Mouse (Mus musculus): ENCODE measurements at regions not wholly inside any gene's neighbourhood (a gene's known extent, or its start where the extent isn't known, plus 50 kb on each side); places are given as distances from the start of the nearest gene placed in this dataset.

- Histone ChIP-seq H3K27me3 (ENCODE audit: insufficient read depth, low read length) (no peaks in the 10 kb centered on the region; the same call in 1 of the 2 replicates), H3K4me3 (replicated peaks; ENCODE audit: low read length) (no peak overlapping the region), H3K36me3 (ENCODE audit: insufficient read depth, low read length) (0 out of 2 replicates have a peak, but pooled peaks cover 2% of the 10 kb centered on the region), H3K9me3 (ENCODE audit: low read length) (peaks cover 45% of the 10 kb centered on the region), H3K4me1 (replicated peaks; ENCODE audit: low read depth, low read length) (peaks cover 8% of the 10 kb centered on the region)
- TF ChIP-seq CTCF (conservative IDR thresholded peaks at IDR 0.05; ENCODE audit: low read length), result no peak
- TF ChIP-seq NANOG (IDR thresholded peaks at IDR 0.05; ENCODE audit: borderline replicate concordance, low read length), result no peak
- TF ChIP-seq POU5F1 (IDR thresholded peaks at IDR 0.05; ENCODE audit: borderline replicate concordance, low read length), result no peak
These were observed 82.7 kb upstream of the Ddhd1 start for GRCm38 (mm10) chr14:45740662-45741061.

DNA sequence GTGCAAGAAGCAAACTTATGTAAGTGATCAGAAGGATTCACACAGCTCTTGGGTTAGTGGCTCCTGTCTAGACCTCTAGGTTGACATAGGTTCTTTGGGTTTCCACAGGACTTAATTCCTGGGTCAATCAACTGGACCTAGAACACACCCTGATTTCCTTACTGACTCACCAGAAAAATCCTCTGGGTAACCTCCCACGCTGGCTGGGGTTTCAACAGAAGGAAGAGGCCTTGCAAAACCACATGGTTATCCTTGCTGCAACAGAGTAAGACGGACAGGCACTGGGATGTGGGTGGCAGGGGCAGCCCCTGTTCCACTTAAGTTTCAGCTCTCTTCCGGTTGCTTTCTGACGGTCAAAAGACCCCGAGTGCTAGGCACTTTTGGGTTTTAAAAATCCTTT, 88.2 kb upstream of the Ddhd1 start:
- no peak for TF ChIP-seq NANOG (IDR thresholded peaks at IDR 0.05; ENCODE audit: borderline replicate concordance, low read length)
- Histone ChIP-seq H3K9me3 (ENCODE audit: low read length) (peaks cover 12% of the 10 kb centered on the region), H3K4me3 (replicated peaks; ENCODE audit: low read length) (no peak overlapping the region), H3K27me3 (ENCODE audit: insufficient read depth, low read length) (peaks cover 11% of the 10 kb centered on the region), H3K4me1 (replicated peaks; ENCODE audit: low read depth, low read length) (no peaks in the 10 kb centered on the region), H3K36me3 (ENCODE audit: insufficient read depth, low read length) (no peaks in the 10 kb centered on the region)

DNA sequence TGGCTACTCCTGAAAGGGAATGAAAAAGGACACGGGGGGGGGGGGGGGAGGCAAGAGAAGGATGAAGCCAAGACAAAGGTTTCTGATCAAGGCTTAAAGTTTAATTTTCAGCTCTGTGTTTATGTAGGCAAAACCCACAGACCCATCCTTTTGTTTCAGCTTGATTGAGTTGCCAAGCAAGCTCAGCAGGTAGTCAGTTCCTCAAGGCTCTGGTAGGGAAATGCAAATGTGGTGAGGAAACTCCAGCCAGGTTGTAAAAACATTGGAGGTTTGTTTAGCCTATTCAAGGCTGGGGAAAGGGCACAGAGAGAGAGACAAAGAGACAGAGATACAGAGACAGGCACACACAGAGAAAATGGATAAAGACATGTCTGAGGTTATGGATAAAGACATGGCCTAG, 99.4 kb upstream of the Ddhd1 start:
- Histone ChIP-seq H3K27me3 (ENCODE audit: insufficient read depth, low read length) (peaks cover 38% of the 10 kb centered on the region), H3K4me3 (replicated peaks; ENCODE audit: low read length) (no peak overlapping the region), H3K36me3 (ENCODE audit: insufficient read depth, low read length) (no peaks in the 10 kb centered on the region), H3K9me3 (ENCODE audit: low read length) (peaks cover 11% of the 10 kb centered on the region), H3K4me1 (replicated peaks; ENCODE audit: low read depth, low read length) (peaks cover 21% of the 10 kb centered on the region)
- peak; percentile 40; the same call in 1 of the 2 replicates for TF ChIP-seq NANOG (IDR thresholded peaks at IDR 0.05; ENCODE audit: borderline replicate concordance, low read length)
- no peak for TF ChIP-seq POU5F1 (IDR thresholded peaks at IDR 0.05; ENCODE audit: borderline replicate concordance, low read length)
- no peak for TF ChIP-seq CTCF (conservative IDR thresholded peaks at IDR 0.05; ENCODE audit: low read length)

- Histone ChIP-seq H3K9me3 (ENCODE audit: low read length) (peaks cover 16% of the 10 kb centered on the region), H3K36me3 (ENCODE audit: insufficient read depth, low read length) (no peaks in the 10 kb centered on the region), H3K4me1 (replicated peaks; ENCODE audit: low read depth, low read length) (peaks cover 27% of the 10 kb centered on the region), H3K27me3 (ENCODE audit: insufficient read depth, low read length) (peaks cover 27% of the 10 kb centered on the region), H3K4me3 (replicated peaks; ENCODE audit: low read length) (no peak overlapping the region)
- TF ChIP-seq CTCF (conservative IDR thresholded peaks at IDR 0.05; ENCODE audit: low read length) (no peak), NANOG (IDR thresholded peaks at IDR 0.05; ENCODE audit: borderline replicate concordance, low read length) (no peak), POU5F1 (IDR thresholded peaks at IDR 0.05; ENCODE audit: borderline replicate concordance, low read length) (no peak)
These were observed 103.1 kb upstream of the Ddhd1 start for GRCm38 (mm10) chr14:45760890-45761680.

- Histone ChIP-seq H3K4me3 (replicated peaks; ENCODE audit: low read length) (no peak overlapping the region), H3K36me3 (ENCODE audit: insufficient read depth, low read length) (no peaks in the 10 kb centered on the region), H3K4me1 (replicated peaks; ENCODE audit: low read depth, low read length) (peaks cover 9% of the 10 kb centered on the region; the same call in 1 of the 2 replicates), H3K27me3 (ENCODE audit: insufficient read depth, low read length) (peaks cover 9% of the 10 kb centered on the region), H3K9me3 (ENCODE audit: low read length) (peaks cover 11% of the 10 kb centered on the region)
- TF ChIP-seq NANOG (IDR thresholded peaks at IDR 0.05; ENCODE audit: borderline replicate concordance, low read length) (no peak), CTCF (conservative IDR thresholded peaks at IDR 0.05; ENCODE audit: low read length) (no peak), POU5F1 (IDR thresholded peaks at IDR 0.05; ENCODE audit: borderline replicate concordance, low read length) (no peak)
These were observed 106.3 kb upstream of the Ddhd1 start for GRCm38 (mm10) chr14:45764231-45764630.

GRCm38 (mm10) chr14:45766582-45766981, 108.6 kb upstream of the Ddhd1 start:
- peaks cover 10% of the 10 kb centered on the region for H3K9me3 ChIP-seq (ENCODE audit: low read length)
- no peaks in the 10 kb centered on the region for H3K36me3 ChIP-seq (ENCODE audit: insufficient read depth, low read length)
- TF ChIP-seq NANOG (IDR thresholded peaks at IDR 0.05; ENCODE audit: borderline replicate concordance, low read length) (no peak), POU5F1 (IDR thresholded peaks at IDR 0.05; ENCODE audit: borderline replicate concordance, low read length) (no peak), CTCF (conservative IDR thresholded peaks at IDR 0.05; ENCODE audit: low read length) (no peak)
- peaks cover 10% of the 10 kb centered on the region for H3K4me1 ChIP-seq (replicated peaks; ENCODE audit: low read depth, low read length)
- no peaks in the 10 kb centered on the region for H3K27me3 ChIP-seq (ENCODE audit: insufficient read depth, low read length)
- H3K4me3 ChIP-seq (replicated peaks; ENCODE audit: low read length), result no peak overlapping the region

- no peaks in the 10 kb centered on the region for H3K36me3 ChIP-seq (ENCODE audit: insufficient read depth, low read length)
- H3K9me3 ChIP-seq (ENCODE audit: low read length), result no peaks in the 10 kb centered on the region
- peak; percentile 91 for TF ChIP-seq CTCF (conservative IDR thresholded peaks at IDR 0.05; ENCODE audit: low read length)
- no peak for TF ChIP-seq POU5F1 (IDR thresholded peaks at IDR 0.05; ENCODE audit: borderline replicate concordance, low read length)
- TF ChIP-seq NANOG (IDR thresholded peaks at IDR 0.05; ENCODE audit: borderline replicate concordance, low read length), result no peak
- H3K4me1 ChIP-seq (replicated peaks; ENCODE audit: low read depth, low read length), result peaks cover 9% of the 10 kb centered on the region
- no peak overlapping the region for H3K4me3 ChIP-seq (replicated peaks; ENCODE audit: low read length)
- H3K27me3 ChIP-seq (ENCODE audit: insufficient read depth, low read length), result peaks cover 6% of the 10 kb centered on the region
These were observed 114.8 kb upstream of the Ddhd1 start for GRCm38 (mm10) chr14:45772665-45773277.

GRCm38 (mm10) chr14:45773326-45773725, 115.4 kb upstream of the Ddhd1 start:
- H3K36me3 ChIP-seq (ENCODE audit: insufficient read depth, low read length), result no peaks in the 10 kb centered on the region
- peaks cover 9% of the 10 kb centered on the region for H3K4me1 ChIP-seq (replicated peaks; ENCODE audit: low read depth, low read length)
- H3K9me3 ChIP-seq (ENCODE audit: low read length), result no peaks in the 10 kb centered on the region
- H3K27me3 ChIP-seq (ENCODE audit: insufficient read depth, low read length), result peaks cover 6% of the 10 kb centered on the region
- no peak for TF ChIP-seq CTCF (conservative IDR thresholded peaks at IDR 0.05; ENCODE audit: low read length)
- no peak for TF ChIP-seq POU5F1 (IDR thresholded peaks at IDR 0.05; ENCODE audit: borderline replicate concordance, low read length)
- TF ChIP-seq NANOG (IDR thresholded peaks at IDR 0.05; ENCODE audit: borderline replicate concordance, low read length), result no peak
- H3K4me3 ChIP-seq (replicated peaks; ENCODE audit: low read length), result no peak overlapping the region

Data from E14TG2a.4 (cell line).